Mouse (Mus musculus) brain, adult 10 weeks (tissue): ENCODE measurements around the gene Tnfsfm13. TPM values are rescaled to one million over a fixed set of nuclear protein-coding genes. Genes with fewer than 3 reads are reported as not detected.

Experiments used
- polyA plus RNA-seq: library from polyadenylated mRNA; stranded (reverse); fragments of 350-450 nt; fragmentation: Illumina TruSeq; extraction: RNeasy Lipid Tissue Mini Kit (QIAGEN cat#74804); gene quantifications from one replicate; pipeline ENCODE4 v1.2.3, GENCODE M21; 2015; ENCODE audit warnings: low read depth, low replicate concordance

The Tnfsfm13 gene
- polyA plus RNA-seq: 2.1 TPM

DNA sequence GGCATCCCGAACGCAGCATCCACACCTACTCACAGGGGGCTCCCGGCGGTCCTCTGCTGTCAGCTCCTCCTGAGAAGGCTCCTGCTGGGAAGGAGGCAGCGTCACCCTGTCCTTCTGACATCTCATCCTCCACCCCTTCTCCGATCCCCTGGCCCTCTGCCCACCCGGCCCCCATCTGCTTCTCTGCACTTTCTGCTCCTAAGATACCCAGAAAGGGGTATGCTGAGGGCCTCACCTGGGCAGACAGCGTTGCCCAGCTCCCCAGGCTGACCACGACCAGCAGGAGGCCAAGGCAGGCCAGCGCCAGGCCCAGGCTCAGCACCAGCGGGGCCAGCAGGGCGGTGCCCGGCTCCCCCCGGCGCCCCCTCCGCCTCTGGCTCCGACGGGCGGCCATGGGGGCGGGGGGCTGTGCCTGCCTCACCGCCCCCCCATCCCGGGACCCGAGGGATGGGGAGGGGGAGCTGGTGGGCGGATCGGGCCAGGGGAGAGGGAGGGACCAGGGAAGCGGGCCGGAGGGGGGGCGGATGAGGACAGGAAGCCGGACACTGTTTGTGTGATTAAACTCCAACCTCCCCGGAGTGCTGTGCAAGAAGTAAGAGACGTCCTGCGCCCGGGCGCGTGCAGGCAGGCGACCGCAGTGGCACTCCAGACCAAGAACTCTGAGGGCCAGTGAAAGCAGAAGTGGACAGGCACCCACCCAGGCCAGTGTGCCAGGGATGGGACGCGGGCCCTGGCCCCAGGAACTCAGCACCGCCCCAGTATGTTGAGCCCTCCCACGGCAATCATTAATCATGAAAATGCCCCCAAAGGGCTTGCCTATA is at the start of gene Tnfsfm13, which contains the start of gene Tnfsf12:
TSS of gene Tnfsfm13 (minus strand) at position 738 of the 821 bp plus-strand sequence.
TSS of gene Tnfsf12 (minus strand) at position 489 of the 821 bp plus-strand sequence.

DNA sequence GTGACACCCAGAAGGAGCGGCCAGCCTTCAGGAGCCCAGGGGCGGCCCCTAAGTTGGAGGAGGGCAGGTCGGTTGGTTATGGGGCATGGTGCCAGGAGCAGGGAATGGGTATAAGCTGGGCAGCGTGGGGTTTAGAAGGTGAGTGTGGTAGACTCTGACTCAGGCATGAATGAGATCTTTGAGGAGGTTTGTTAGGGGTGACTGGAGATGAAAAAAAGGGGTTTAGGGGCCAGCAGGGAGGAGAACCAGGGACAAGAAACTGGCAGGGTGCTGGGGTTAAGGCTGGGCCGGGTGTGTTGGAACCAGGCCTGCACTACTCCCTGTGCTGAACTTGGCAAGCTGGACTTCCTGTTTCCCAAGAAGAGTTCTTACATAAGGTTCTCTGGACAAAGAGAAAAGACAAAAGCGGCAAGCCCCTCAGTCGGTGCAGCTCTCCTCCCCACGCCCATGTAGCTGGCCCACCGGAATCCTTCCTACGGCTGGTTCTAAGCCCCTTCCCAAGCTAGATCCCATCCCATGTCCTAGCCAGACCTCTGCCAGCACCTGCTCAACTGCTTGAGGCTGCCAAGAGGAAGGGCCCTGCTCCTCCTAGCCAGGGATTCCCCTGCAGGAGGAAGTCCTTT is 10.3 kb downstream of the Tnfsfm13 start, which contains the start of gene Tnfsf13:
TSS of gene Tnfsf13 (minus strand) at position 259 of the 623 bp plus-strand sequence.

DNA sequence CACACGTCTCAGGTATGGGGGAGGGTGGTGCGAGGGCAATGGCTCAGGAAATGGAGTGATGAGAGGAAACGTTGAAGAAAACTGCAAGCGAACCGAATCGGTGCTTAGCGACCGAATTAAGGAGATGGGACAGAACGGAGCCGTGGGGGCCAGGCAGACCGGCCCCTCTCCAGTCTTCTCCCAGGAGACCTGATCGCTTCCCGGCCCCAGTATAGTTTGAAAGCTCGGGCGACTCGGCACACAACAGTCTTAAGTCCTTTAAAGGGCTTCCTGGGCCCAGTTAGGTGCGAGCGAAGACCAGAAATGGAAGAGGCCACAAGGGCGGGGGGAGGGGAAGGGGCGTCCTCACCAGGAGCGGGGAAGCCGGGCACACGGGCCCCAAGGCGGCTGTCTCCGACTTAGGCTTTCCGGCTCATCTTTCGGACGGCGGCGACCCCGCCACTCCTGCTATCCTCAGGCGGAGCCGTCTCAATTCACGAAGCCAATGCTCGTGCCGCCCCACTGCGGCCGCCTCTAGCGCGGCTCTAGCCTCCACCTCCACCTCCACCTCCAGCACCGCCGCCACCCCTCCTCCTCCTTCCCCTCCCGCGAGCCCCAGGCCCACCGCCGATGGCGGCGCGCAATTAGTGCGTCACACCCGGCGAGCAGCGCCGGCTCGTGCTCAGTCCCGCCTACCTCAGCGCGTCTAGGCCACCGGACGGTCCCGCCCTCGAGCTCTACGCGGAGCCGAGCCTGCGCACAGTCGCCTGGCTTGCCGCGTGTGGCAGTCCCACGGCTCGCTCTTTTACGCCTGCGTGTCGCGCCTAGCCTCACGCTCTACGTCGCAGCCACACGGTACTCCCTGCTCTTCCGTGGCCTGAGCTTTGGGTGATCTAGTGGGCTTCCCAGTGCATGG is 14.3 kb downstream of the Tnfsfm13 start, which contains the start of gene Senp3:
TSS of gene Senp3 (minus strand) at position 771 of the 895 bp plus-strand sequence.

DNA sequence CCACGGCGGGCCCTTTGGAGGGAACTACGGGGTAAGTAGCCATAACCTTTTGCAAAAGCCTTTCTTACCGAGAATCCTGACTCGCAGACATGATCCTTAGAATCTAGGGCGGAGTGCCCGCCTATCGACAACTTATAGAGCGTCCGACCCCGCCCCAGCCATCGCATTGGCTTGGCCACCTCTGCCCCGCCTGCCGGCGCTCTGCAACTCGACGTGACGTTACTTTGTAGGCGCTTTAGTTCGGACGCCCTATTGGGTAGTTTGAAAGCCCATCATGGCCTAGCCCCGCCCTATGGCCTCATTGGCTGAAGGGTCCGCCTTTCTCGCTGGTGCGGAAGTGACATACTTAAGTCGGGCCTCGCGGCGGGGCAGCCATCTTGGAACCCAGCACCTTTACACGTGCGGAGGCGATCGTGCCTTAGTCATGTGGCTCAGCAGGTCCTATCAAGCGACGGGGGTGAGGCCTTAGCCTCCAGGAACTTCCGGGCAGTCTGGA is 23.6 kb downstream of the Tnfsfm13 start, which contains the start of gene Eif4a1:
TSS of gene Eif4a1 (minus strand) at position 213 of the 496 bp plus-strand sequence.

DNA sequence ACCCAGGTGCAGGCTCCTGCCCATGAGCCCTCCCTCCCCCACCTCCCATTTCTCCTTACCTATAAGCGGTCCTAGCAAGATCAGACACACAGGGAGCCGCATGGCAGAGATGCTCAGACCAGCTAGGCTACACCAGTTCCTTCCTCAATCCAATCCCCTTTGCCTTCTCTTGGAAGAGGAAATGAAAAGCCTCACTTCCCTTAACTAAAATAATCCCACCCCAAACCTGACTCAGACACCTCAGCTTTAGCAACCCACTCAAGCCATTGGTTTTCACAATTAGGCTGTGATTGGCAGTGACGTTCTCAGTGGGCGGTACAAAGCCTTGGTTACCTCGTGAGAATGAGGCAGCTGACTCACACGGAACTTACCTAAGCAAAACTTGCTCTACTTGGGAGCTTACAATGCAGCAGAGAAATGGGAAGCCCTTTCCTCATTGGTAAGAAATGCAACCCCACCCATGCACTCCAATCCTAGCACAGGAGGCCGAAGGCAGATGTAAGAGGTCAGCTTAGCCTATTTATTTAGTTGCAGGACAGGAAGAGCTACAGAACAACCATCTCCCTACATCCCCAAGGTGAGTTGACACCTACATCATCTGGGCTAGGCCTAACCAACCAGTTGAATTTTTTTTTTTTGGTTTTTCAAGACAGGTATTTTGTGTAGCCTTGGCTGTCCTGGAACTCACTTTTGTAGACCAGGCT is 29.8 kb downstream of the Tnfsfm13 start, which contains the start of gene Cd68:
TSS of gene Cd68 (minus strand) at position 193 of the 704 bp plus-strand sequence.

DNA sequence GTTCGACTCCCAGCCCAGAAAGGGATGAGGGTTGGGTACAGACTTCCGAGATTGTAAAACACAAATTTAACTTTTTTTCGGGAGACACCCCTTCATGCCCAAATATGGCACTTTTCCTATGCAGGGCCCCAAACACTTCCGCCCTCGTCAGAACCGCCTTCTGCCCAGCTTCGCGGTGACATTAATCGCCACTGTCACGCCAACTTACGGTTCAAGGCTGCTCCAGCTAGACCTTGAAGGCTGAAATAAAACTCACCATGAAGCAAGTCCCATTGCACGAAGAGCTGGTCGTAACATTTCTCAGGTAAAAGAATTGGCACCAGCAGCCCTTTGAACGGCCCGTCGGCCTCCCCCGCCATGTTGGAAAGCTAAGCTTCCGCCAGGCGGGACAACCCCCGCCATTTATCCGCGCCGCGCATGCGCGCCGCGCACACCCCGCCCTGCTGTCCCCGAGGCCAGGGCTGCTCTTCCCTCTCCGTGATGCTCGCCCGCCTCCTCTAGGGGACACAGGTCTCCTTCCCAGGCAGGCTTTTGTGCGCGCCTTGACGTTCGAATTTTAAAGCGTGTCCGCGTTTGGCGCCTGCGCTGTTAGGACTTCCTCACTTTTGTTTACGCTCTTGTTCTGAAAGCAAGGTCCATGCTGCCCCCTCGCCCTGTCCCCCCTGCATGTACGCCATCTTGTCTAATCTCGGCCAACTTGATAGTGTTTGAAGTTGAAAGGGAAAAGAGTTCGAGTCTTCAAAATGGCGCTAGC is 33.5 kb downstream of the Tnfsfm13 start, which contains the start of gene Mpdu1:
TSS of gene Mpdu1 (minus strand) at position 430 of the 754 bp plus-strand sequence.

DNA sequence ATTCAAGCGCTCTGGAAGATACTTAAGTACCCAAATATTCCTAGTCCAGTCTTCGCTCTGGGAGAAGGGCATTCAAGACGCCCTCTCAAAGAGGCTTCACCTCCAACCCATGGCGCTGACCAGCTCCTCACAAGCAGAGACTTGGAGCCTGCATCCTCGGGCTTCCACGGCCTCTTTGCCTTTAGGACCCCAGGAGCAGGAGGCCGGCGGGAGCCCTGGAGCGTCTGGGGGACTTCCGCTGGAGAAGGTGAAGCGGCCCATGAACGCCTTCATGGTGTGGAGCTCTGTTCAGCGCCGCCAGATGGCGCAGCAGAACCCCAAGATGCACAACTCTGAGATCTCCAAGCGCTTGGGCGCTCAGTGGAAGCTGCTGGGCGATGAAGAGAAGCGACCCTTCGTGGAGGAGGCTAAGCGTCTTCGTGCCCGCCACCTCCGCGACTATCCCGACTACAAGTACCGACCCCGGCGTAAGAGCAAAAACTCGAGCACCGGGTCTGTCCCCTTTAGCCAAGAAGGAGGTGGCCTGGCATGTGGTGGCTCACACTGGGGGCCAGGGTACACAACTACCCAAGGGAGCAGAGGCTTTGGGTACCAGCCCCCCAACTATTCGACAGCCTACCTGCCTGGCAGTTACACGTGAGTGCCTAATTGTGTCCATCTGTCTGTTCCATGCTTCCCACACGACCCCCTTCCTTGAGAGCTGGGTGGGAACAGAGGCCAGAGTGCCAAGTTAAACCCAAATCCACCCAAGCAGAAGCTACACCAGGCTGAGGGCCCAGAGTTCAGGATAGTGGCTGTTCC is 40.4 kb downstream of the Tnfsfm13 start, which contains the start of gene Sox15:
TSS of gene Sox15 (plus strand) at position 51 of the 801 bp plus-strand sequence.

Other genes starting within 250 kb of the Tnfsfm13 start
- gene Dnah2, start 147.0 kb downstream of the Tnfsfm13 start, polyA plus RNA-seq: 1.4 TPM
- gene Efnb3, start 135.9 kb downstream of the Tnfsfm13 start, polyA plus RNA-seq: 78.5 TPM
- 12.1 TPM for gene Wrap53, start 115.8 kb downstream of the Tnfsfm13 start, polyA plus RNA-seq
- gene Trp53, start 115.7 kb downstream of the Tnfsfm13 start, polyA plus RNA-seq: 21.0 TPM
- 372 TPM for gene Atp1b2, start 90.2 kb downstream of the Tnfsfm13 start, polyA plus RNA-seq
- gene Shbg, start 78.2 kb downstream of the Tnfsfm13 start, polyA plus RNA-seq: not detected
- gene Sat2, start 74.1 kb downstream of the Tnfsfm13 start, polyA plus RNA-seq: 20.6 TPM
- 92.2 TPM for gene Fxr2, start 63.1 kb downstream of the Tnfsfm13 start, polyA plus RNA-seq
- gene Sox15, start 40.8 kb downstream of the Tnfsfm13 start, polyA plus RNA-seq: not detected
- 97.8 TPM for gene Mpdu1, start 33.5 kb downstream of the Tnfsfm13 start, polyA plus RNA-seq
- 18.2 TPM for gene Cd68, start 29.9 kb downstream of the Tnfsfm13 start, polyA plus RNA-seq
- 435 TPM for gene Eif4a1, start 23.7 kb downstream of the Tnfsfm13 start, polyA plus RNA-seq
- 110 TPM for gene Senp3, start 14.0 kb downstream of the Tnfsfm13 start, polyA plus RNA-seq
- 4.0 TPM for gene Tnfsf13, start 10.3 kb downstream of the Tnfsfm13 start, polyA plus RNA-seq
- gene Tnfsf12, start 249 bp downstream of the Tnfsfm13 start, polyA plus RNA-seq: 14.5 TPM
- gene Polr2a, start 62.5 kb upstream of the Tnfsfm13 start, polyA plus RNA-seq: 26.2 TPM
- not detected for gene Slc35g3, start 65.9 kb upstream of the Tnfsfm13 start, polyA plus RNA-seq
- gene Zbtb4, start 69.8 kb upstream of the Tnfsfm13 start, polyA plus RNA-seq: 61.8 TPM
- 0.61 TPM for gene Chrnb1, start 99.8 kb upstream of the Tnfsfm13 start, polyA plus RNA-seq
- 16.9 TPM for gene Fgf11, start 105.8 kb upstream of the Tnfsfm13 start, polyA plus RNA-seq
- gene Tmem102, start 109.5 kb upstream of the Tnfsfm13 start, polyA plus RNA-seq: not detected
- gene Gm39566, start 119.2 kb upstream of the Tnfsfm13 start, polyA plus RNA-seq: not detected
- not detected for gene Spem2, start 122.4 kb upstream of the Tnfsfm13 start, polyA plus RNA-seq
- gene Spem1, start 126.1 kb upstream of the Tnfsfm13 start, polyA plus RNA-seq: not detected
- gene Nlgn2, start 141.7 kb upstream of the Tnfsfm13 start, polyA plus RNA-seq: 101 TPM
- gene Tmem256, start 142.4 kb upstream of the Tnfsfm13 start, polyA plus RNA-seq: 280 TPM
- gene Plscr3, start 150.3 kb upstream of the Tnfsfm13 start, polyA plus RNA-seq: 18.8 TPM
- gene Tnk1, start 162.6 kb upstream of the Tnfsfm13 start, polyA plus RNA-seq: not detected
- not detected for gene Tmem95, start 181.9 kb upstream of the Tnfsfm13 start, polyA plus RNA-seq
- 1.7 TPM for gene Kctd11, start 185.3 kb upstream of the Tnfsfm13 start, polyA plus RNA-seq
- not detected for gene Acap1, start 199.4 kb upstream of the Tnfsfm13 start, polyA plus RNA-seq
- 0.33 TPM for gene 2810408A11Rik, start 204.9 kb upstream of the Tnfsfm13 start, polyA plus RNA-seq
- gene Neurl4, start 205.0 kb upstream of the Tnfsfm13 start, polyA plus RNA-seq: 63.2 TPM
- 35.4 TPM for gene Gps2, start 217.8 kb upstream of the Tnfsfm13 start, polyA plus RNA-seq
- 640 TPM for gene Eif5a, start 225.9 kb upstream of the Tnfsfm13 start, polyA plus RNA-seq
- gene Ybx2, start 239.7 kb upstream of the Tnfsfm13 start, polyA plus RNA-seq: 4.8 TPM